Mouse (Mus musculus) right cerebral cortex, adult 2 months (tissue): Measurements from ENCODE around the gene Mrpl37.

Source experiments
- DNase-seq, 2 experiments: peaks; one replicate each; pipeline ENCODE4 v3.0.0; 2021 to 2022; ENCODE audit warnings: low spot score in 2 of 2

Gene Mrpl37

DNA sequence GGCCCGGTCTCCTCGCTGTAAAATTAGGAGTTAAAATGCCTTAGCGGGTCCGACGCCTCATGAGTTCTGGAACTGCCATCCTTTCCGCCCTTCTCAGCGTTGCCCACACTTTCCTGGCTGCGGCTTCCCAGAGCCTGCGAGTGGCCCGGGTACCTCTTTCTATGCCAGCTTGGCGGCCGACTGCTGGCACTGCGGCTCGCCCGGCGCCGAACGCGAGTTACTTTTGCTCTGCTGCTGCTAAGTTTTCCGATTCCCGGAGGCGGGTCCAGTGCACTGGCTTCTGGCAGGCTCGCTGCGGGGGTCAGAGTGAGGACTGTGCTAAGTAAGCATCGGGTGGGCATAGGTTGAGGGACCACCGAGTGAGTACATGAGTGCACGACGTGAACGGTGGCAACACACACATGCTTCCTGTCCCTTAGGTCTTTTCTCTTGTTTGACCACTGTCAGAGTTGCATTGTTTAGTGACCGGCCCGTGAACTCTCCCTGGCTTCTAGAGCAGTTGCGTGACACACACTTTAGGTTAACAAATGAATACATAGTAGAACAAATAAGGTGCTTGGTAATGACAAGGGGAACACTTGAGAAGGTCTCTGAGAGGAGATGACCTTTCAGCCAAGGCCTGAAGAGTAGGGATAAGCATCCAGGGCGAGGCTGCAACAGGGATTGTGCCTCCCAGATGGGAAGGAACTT, 628 bp upstream of the Mrpl37 start:
- DNase-seq: no peak

DNA sequence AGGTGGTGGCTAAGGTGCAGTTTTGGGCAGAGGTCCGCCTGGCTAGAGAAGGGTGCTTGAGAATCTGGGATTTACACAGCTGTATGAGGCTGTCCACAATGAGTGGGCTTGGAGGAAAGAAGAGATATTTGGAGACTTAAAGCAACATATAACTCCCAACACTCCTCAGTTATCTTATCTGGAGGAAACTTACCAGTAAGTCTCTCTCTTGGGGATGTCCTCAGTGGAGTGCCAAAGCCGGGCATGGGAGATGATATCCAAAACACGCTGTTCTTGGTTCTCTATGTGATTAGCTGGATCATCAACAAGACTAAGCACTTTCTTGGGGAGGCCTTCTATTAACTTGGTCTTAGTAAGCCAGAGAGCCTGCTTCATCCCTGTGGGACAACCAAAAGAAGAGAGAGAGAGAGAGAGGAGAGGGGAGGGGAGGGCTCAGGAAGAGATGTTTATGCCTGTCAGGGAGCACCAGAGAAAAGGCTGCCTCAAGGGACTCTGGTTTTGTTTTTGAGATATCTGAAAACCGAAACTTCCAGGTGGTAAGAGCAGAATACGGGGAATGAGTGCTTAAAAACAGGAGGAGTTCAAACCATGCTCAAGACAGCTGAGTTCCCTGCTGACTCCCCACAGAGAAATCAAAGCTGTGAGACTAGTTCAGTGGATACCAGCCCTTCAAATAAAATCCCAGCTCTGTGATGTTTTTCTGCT, 2.1 kb downstream of the Mrpl37 start:
- no peak for DNase-seq

DNA sequence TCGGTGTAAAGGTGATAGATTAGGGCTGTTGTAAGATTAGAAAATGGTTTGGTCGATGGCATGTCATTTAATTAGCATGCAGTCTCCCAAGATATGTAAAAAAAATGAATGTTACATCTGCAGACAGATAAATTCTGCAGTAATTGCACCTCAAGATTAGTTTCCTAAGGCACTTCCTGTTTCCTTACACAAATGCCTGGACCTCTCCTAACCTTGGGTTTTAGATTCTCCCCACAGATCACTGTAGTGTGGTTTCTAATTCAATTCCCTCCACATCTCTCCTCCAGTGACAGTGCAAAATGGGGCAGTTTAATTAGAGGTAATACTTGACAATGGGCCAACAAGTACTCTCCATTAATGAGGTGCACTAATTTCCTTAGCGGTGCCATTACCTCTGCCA, 3.5 kb downstream of the Mrpl37 start:
- no peak for DNase-seq

DNA sequence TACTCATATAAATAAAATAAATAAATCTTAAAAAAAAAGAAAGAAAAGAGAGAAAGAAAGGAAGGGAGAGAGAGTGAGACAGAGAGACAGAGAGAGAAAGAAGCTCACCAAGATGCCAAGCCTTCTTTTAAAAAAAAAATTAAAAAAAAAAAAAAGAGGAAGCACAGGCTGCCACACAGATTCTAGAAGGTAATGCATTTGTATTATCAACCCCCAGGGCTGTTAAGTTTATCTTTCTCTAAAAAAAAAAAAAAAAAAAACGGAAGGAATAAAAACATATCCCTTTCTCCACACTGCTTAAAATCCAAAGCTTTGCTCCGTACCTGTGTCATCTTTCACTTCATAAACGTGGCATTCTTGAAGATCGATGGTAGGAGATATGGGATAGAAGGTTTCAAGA, 5.1 kb downstream of the Mrpl37 start:
- no peak for DNase-seq

DNA sequence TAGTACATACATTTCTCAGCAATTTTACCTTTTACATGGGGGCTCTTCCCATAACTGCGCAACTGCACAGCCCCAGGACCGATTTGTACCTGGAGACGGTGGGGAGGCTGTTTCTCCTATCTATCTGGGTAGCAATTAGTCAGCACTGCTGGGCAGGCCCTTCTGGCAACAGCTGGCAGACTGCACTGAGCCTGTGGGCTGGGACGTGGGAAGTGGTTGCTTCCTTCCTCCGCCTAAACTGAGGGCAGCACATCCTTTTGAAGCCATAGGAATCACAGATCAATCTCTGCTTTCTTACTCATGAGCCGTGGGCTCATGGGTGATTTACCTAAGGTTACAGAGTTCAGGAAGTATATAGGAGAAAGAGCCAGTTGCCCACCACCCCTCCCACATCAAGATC, 7.9 kb downstream of the Mrpl37 start:
- DNase-seq: peak; percentile 39 to 59

DNA sequence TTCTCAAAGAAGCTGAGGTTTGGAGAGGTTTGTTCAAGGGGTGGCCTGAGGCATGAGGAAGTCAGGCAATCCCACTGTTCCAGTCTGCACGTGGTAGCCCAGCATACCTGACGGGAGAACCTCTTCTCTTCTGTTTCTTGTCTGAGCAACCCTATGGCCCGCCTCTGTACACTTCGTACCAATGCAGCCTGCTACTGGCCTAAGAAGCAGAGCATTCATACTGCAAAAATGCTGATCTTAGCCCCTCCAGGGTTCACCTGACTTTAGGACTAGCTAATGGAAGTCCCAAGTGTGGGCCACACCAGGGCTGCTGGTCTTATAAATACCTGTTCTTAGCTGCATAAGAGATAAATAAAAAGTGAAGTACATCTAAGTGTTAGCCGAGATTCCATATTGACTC, 8.3 kb downstream of the Mrpl37 start:
- DNase-seq: no peak

DNA sequence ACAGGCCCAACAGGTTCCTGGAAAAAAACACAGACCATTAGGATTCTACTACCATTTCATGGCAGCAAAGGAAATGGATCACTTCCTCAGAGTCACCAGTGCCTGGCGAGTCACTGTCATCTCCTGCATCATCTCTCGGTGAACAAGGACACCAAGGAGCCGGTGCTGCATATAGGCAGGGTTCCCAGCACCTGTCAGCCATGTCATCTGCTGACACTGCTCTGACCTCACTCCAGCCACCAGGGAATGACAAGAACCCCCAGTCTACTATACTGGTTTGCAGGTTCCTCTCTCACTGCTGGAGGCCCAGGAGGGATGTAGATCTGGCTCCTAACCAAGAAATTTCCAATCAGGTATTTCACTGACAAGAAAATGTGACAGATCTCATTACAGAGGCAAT, 10.6 kb downstream of the Mrpl37 start:
- no peak for DNase-seq

DNA sequence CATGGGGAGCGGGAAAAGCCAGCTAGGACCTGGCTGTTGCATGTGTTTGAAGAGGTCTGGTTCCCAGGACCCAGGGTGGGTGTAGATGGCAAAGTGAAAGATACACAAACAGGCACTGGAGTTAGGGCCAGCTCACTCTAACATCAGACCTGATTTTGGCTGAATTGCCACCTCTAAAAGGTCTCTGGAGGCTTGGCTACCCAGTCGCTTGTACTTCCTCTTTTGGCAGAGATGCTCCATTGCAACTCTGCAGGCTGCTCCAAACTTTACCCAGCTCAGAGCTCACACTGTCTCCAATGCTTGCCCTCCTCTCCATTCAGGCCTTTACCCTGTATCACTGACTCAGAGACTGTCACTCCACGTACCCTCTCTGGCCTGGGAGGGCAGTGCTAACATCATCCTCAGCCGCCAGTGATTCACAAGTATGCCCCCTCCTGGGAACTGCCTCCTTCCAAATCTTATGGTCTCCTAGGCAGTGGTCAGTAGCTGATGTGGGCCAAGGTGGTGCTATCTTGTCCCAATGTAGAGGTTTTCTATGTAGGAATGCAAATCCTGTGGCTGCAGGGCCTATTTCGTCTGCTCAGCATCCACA, 13.6 kb downstream of the Mrpl37 start:
- DNase-seq: no peak

DNA sequence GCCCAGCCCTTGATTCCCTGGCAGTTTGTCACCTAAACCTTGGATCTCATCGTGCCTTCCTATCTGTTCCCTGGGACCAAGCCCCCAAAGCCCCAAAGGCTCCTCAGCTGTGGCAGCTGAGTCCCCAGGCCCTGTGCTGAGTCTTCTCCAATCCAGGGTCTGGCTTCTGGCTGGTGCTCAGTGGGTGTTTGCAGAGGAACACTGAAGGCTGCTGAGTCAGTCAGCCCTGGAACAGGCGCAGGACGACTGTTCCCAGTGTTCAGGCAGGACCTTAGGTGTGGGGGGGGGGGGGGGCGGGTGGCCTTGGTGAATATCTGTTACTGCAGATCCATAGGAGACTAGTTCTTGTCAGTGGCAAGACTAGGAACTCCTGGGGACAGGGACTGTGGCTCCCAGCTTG, 14.8 kb downstream of the Mrpl37 start:
- DNase-seq: no peak

DNA sequence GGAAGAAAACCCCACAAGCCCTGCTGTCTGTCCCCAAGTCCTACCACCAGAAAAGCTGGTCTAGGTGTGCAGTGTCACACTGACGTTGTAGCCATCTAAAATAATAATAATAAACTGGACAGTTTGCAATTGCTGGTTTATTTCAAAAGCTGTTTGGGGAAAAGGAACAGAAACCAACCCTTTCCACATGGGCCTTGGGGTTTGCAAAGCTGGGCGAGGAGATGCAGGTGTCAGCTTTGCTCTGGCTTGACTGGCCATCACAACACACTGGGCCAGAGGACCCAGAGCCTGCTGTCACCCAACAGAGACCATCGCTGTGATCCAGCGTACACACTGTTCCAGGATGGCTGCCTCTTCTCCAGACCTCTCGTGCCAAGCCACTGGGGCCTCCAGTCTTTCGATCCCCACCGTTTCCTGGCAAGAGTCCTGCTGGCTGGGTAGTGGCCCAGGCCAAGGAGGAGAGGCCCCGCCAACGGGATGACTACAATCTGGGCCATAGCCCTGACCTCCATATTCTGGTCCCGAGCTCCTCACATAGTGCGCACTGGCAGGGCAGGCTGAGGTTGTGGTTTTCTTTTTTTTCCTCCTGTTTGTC, 18.0 kb downstream of the Mrpl37 start:
- DNase-seq: no peak

DNA sequence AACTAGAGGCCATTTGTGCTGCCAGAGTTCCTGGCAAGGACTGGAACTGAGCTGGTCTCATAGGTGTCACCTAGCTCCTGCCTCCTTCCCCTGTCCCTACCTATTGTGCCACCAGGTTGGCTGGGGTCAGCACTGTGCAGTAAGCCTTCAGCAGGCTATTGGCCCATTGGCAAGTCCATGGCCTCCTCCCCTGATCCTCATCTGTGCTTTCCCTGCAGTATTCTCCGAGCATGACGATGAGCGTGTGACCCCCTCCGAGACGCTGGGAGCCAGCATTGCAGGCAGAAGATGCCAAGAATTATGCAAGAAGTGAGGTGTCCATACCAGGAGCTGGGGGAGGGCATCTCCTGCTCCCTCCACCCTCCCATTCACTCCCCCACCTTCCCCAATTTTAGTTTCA, 18.9 kb downstream of the Mrpl37 start:
- peak in 1 of 2 experiments; percentile 37 for DNase-seq

DNA sequence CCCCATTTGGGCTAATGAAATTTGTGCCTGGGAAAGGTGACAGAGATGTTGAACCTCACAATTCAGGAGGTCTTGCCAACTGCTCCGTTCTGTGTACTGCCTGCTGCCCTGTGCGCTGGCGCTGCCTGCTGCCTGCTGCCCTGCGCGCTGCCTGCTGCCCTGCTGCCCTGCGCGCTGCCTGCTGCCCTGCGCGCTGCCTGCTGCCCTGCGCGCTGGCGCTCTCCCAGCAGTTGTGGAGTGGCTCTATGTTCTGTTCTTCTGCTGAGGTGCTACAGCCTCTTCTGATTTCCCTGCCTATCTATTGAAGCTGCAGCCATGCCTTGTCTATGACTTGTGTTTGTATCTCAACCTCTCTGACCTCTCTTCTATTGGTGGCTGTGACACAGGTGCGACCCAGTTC, 21.5 kb downstream of the Mrpl37 start:
- no peak for DNase-seq

DNA sequence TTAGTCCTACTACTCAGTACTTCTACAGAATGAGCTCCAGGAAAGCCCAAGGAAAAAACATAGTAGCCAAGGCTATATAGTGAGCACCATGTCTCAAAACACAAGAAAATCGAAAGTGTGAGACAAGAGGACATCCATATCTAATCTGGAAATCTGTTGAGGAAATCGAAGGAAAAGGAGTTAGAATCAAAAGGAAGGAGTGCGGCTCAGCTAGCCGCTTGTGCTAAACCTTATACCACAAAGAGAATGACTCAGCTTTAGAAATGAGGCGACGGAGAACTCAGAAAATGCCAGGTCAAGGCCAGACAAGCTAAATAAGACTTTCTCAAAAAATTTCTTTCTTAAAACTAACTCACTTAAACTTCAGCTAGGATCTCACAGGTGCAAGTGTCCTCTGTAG, 24.4 kb downstream of the Mrpl37 start:
- no peak for DNase-seq

DNA sequence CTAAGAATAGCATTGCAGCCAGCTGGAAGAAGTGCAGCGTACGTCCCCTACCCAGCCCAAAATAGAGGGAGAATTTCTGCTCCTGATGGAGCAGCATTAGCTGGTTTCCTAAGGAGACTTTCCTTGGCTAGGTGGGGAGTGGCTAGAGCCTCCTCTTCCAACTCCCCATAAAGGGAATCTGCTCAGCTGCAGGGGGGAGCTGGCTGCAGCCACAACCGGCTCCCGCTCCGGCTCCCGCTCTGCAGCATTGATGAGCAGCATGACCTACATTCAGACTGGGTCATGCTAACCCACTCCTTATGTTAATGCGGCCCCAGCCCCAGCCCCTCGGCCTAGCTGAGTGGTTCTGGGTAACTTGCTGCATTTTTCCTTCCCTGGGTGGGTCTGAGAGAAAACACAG, 27.4 kb downstream of the Mrpl37 start:
- no peak for DNase-seq

DNA sequence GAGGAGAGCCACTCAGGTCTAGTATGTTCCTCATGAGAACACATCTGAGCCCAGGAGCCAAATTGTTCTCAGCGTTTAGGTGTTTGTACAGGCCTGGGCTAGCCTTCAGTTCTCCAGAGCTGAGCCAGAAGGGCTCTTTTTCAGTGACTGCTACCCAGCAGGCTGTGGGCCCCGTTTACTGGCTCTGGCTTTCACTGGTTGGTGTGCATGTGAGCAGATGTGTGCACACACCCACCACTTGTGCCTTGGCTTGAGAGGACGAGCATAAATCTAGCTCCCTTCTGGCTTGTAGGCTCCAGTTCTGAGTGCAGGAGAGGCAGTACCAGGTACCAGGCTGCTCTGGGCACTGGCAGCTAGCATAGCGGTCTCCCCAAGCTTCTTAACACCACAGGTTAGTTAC, 28.4 kb downstream of the Mrpl37 start:
- peak in 1 of 2 experiments; percentile 51 for DNase-seq

DNA sequence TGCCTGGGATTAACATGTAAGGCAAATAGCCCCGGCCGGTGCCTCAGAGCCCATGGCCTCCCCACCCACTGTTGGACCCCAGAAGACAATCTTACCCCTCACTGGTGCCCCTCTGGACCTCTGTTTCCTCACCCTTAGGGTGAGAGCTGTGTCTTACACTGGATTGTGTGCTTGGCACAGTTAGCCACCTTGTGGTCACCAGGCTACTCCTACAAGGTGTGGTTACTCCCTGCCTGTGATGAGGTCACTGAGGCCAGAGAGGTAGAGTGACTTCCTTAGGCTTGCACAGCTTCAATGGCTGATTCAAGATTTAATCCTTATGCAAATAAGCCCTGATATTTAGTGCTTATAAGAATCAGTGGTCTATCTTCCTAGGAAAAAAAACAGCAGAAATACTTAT, 29.7 kb downstream of the Mrpl37 start:
- no peak for DNase-seq

DNA sequence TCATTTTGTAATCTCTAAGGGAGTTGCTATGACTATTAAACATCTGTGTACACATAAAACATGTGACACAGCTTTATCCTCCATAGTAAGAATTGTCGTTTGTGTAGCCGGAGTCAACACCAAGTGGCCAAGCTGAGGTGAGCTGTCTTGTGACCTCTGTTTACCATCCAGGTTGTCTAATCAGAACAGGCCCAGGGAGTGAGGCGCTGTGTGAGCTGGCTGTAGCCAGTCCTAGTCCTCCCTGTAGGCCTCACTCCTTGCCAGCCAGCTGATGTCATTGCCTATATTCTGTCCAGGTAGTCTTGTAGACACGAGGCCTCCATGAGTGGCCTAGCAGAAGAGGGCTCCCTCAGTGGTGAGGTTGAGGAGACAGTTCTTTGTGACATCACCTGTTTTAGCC, 31.0 kb downstream of the Mrpl37 start:
- DNase-seq: no peak

DNA sequence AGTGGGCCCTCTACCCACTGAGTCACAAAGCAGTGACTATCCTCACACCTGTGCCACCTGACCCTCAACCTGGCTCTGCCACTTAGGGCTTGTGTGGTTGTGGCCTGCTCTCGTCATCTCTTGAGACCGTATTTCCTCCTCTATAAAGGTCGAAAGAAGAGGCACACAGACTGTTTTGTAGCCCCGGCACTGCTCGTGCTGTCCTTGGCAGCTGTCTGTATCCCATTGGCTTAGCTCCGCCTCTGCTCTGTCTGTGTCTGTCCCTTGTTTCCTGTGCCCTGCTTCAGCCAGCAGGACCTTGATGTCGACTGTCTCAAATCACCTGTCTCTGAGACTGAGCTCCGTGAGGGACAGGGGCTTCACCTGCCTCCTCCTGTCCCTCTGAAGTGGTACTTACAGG, 40.2 kb downstream of the Mrpl37 start:
- DNase-seq: no peak

DNA sequence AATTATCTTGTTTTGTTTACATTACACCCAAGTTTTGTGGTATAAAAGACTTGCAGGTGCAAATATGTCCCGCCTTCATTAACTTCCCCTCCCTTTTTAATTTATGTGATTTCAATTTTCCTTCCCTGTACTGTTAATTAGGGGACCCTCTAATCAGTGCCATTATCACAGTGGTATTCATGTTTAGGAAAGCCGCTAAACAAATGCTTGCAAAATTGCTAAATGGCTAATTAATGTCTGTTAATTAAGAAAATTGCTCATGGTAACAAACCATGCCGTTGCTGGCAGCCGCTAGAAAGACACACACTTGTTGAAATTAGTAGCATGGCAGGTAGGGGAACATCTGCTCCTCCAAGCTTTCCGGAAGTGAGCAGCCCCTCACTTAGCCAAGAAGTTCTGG, 41.3 kb downstream of the Mrpl37 start:
- no peak for DNase-seq

DNA sequence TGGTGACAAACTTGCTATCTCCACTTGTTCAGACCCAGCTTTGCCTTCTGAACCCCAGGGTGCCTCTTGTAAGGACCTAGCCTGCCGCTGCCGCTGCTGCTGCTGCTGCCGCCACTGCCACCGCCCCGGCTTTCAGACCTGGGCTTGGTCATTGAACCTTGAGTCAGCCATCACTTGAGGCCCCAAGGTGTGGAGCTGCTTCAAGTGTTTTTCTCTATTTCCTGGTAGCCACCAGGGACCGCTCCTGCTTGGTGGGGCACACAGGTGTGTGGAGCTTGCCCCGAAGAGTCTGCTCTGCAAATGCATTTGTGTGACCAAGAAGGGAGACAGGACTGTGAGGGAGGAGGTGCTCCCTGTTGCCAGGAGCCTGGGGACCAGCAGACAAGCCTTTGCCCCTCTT, 41.8 kb downstream of the Mrpl37 start:
- DNase-seq: no peak

DNA sequence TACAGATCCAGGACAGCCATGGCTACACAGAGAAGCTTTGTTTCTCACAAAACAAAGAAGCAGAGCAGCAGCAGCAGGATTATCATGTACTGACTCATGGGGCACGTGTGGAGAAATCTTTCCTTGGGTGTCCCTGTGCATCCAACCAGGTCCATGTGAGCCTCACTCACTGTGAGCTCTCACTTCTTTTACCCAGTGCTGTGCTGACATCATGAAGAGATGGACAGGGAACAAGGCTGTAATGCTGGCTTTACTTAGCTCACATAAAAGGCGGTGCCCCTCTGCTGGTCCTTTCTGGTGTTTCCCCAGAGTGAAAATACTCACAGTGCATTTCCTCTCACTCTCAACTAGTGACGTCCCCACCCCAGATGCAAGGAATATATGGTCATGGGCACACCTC, 45.2 kb downstream of the Mrpl37 start:
- DNase-seq: no peak

DNA sequence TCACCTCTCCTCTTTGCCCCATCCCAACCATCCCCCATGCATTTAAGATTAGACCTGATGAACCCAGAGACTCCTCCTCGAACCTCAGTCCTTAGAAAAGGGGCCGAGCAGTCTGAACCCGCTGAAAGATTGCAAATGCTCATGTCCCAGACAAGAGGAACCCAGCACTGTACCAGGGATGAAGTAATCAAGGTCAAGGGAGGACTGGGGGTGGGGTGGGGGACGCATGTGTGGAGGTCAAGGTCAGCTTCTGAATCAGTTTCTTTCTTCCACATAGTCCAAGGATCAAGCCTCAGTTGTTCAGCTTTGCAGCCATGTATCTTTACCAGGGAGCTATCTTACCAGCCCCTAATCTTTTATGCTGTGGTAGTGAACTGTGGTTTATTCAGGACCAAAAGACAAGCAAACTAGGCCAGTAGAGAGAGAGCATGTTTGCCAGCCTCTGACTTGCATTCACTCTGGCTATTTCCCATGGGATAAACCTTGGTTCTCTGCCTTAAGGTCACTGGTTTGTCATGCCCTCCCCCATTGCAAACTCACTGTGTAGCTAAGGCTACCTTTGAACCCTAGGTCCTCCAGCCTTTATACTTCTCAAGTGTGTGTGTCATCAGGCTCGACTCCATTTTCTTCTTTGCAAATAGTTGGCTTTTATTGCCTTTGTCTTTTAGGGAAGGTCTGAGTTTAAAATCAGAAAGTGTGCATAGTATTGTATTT, 46.2 kb downstream of the Mrpl37 start:
- no peak for DNase-seq
